Mouse (Mus musculus) stomach, postnatal 0 days (tissue): Measurements from ENCODE around the gene Celf2. TPM values are rescaled to one million over a fixed set of nuclear protein-coding genes. Genes with fewer than 3 reads are reported as not detected.

Source experiments
- ATAC-seq: fragments of 200-750 bp; cut with Nextera tagmentation; 2 replicates; pipeline ENCODE4 v1.8.0; 2017; ENCODE audit not compliant: low FRiP score, low TSS enrichment
- DNase-seq: peaks from one replicate; pipeline ENCODE4 v3.0.0-alpha.2; 2016; ENCODE audit warnings: low spot score
- H3K27ac ChIP-seq: fragments of 300-500 bp; sonication (generic); replicated peaks from 2 replicates; pipeline ENCODE4 v1.5.1; 2014; ENCODE audit warnings: mild to moderate bottlenecking, control low read depth
- H3K27me3 ChIP-seq: fragments of 300-500 bp; sonication (generic); 2 replicates; pipeline ENCODE4 v1.6.1; 2014; ENCODE audit warnings: low read length; ENCODE audit not compliant: control insufficient read depth, insufficient read depth
- H3K36me3 ChIP-seq: fragments of 300-500 bp; sonication (generic); 2 replicates; pipeline ENCODE4 v1.6.1; 2014; ENCODE audit warnings: low read length, mixed read lengths; ENCODE audit not compliant: control insufficient read depth, insufficient read depth
- H3K4me1 ChIP-seq: fragments of 300-500 bp; sonication (generic); replicated peaks from 2 replicates; pipeline ENCODE4 v1.6.1; 2014; ENCODE audit warnings: antibody characterized with exemption; ENCODE audit not compliant: control insufficient read depth, insufficient read depth
- H3K4me2 ChIP-seq: fragments of 300-500 bp; sonication (generic); replicated peaks from 2 replicates; pipeline ENCODE4 v1.6.1; 2014; ENCODE audit warnings: low read depth, mild to moderate bottlenecking, control low read depth, moderate library complexity
- H3K4me3 ChIP-seq: fragments of 300-500 bp; sonication (generic); 2 replicates; pipeline ENCODE4 v1.5.1; 2014; ENCODE audit warnings: low read depth, low read length, control low read depth
- H3K9ac ChIP-seq: fragments of 300-500 bp; sonication (generic); 2 replicates; pipeline ENCODE4 v1.6.1; 2014; ENCODE audit warnings: mild to moderate bottlenecking, low read length, control low read depth, mixed read lengths
- H3K9me3 ChIP-seq: fragments of 300-500 bp; sonication (generic); 2 replicates; pipeline ENCODE4 v1.6.1; 2016; ENCODE audit warnings: low read length; ENCODE audit not compliant: control insufficient read depth
- CTCF ChIP-seq: IDR thresholded peaks from 2 replicates; pipeline ENCODE4 v1.5.1; 2016; ENCODE audit warnings: antibody characterized with exemption, low read depth, mild to moderate bottlenecking, moderate library complexity
- EP300 ChIP-seq: optimal IDR thresholded peaks from 2 replicates; pipeline ENCODE3; 2016; ENCODE audit warnings: antibody characterized with exemption
- WGBS: fragments of 180-500 bp; shearing (Covaris S2); extraction: QIAGEN DNeasy Blood & Tissue Kit; methylation state at CpG from one replicate; pipeline ENCODE4 v1.1.7; 2014; 5-methylcytosine and 5-hydroxymethylcytosine counted together
- polyA plus RNA-seq: library from polyadenylated mRNA; unstranded; fragments of >200 nt; fragmentation: Nextera tagmentation; extraction: Ambion mirVana; gene quantifications from 2 replicates; pipeline ENCODE4 v1.2.1, GENCODE M21; 2015

The Celf2 gene
- polyA plus RNA-seq, 1 experiment from 2014 or later: 23.4 TPM

DNA sequence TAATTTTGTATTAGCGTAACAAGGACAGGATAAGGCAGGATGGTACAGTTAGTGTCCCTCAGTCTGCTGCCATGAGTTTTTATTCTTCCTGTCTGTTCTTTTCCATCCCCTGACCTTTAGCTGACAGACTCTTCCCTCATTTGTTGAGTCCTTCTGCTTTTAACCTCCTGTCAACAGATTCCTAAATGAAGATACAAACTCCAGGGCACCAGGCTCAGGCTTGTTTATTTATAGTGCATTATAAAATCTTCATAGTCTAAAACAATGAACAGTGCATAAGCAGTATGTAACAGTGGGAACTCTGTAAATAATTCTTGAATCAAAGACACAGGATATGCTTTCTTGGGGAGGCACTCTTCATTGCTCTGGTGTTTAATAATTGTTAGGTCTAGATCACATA, 131.5 kb downstream of the Celf2 start:
- Histone ChIP-seq H3K4me3 (no peak overlapping the region), H3K9me3 (no peaks in the 10 kb centered on the region), H3K27ac (no peak overlapping the region), H3K4me2 (no peak overlapping the region), H3K36me3 (no peaks in the 10 kb centered on the region), H3K9ac (no peak overlapping the region), H3K4me1 (no peaks in the 10 kb centered on the region), H3K27me3 (no peaks in the 10 kb centered on the region)
- 97% methylated on average over 1 of the region's 1 CpGs for WGBS
- no peak for DNase-seq
- TF ChIP-seq EP300 (no peak), CTCF (no peak)
- ATAC-seq: no peak

DNA sequence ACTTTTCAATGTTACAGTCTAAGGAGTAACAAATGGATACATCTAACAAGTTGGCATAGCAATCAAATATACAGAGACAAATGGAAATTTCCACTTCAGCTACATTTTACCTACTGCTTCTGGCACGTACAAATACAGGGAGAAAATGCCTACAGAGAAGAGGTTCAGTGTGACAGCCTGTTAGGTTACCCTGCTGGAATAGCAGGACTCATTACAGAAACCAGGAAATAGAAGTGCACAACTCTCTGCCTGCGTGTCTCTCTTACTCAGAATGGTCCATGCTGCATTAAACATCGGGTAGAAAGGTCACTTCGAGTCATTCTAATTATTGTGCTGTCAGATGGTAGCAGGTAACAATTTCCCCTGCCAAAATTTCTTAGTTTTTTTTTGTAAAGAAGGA, 141.6 kb downstream of the Celf2 start:
- H3K27me3 ChIP-seq: no peaks in the 10 kb centered on the region
- H3K9me3 ChIP-seq: no peaks in the 10 kb centered on the region
- H3K4me2 ChIP-seq: no peak overlapping the region
- ATAC-seq: no peak
- no peak for DNase-seq
- H3K4me1 ChIP-seq: no peaks in the 10 kb centered on the region
- WGBS: 81% methylated on average over 4 of the region's 4 CpGs
- H3K27ac ChIP-seq: no peak overlapping the region
- no peaks in the 10 kb centered on the region for H3K36me3 ChIP-seq
- H3K4me3 ChIP-seq: no peak overlapping the region
- no peak for TF ChIP-seq EP300
- no peak for TF ChIP-seq CTCF
- H3K9ac ChIP-seq: no peak overlapping the region

DNA sequence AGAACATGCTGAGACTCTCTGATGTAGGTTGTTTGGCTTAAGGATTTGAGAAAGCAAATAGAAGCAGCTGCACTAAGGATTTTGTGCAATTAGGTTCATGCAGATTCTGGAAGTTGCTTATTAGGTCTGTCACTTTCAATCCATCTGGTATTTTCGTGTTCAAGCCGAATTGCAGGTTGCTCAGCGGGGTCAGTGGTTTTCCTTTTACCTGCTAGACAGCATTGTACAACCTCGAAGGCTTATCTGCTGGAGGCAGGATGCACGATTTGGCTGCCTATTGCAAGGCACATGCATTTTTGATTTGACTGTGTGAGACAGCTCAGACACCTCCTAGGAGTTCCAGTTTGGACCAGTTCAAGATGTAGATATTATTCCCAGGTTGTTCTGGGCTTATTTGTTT, 149.8 kb downstream of the Celf2 start:
- no peaks in the 10 kb centered on the region for H3K27me3 ChIP-seq
- no peaks in the 10 kb centered on the region for H3K9me3 ChIP-seq
- 64% methylated on average over 5 of the region's 5 CpGs for WGBS
- no peak overlapping the region for H3K4me3 ChIP-seq
- TF ChIP-seq CTCF (no peak), EP300 (no peak)
- H3K27ac ChIP-seq: no peak overlapping the region
- DNase-seq (no peak), ATAC-seq (no peak)
- no peaks in the 10 kb centered on the region for H3K36me3 ChIP-seq
- no peaks in the 10 kb centered on the region for H3K4me1 ChIP-seq
- H3K4me2 ChIP-seq: no peak overlapping the region
- no peak overlapping the region for H3K9ac ChIP-seq

DNA sequence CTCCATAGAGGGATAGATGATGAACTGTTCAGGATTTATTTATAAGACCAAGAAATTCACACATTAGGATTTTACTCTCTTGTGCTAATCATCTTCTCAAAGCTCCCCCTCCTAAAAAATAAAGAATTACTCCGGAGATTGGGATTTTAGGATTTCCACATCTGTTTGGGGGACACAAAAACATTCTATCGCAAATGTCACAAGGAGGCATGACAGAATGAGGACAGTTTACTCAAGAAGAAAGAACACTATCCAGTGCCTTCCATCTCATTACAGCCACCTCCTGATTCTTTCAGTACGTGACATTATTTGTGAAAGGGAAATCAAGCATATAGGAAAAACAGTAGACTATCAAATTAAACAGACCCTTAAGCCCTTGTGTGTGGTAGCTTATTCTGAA, 150.5 kb downstream of the Celf2 start:
- no peak overlapping the region for H3K4me3 ChIP-seq
- H3K36me3 ChIP-seq: no peaks in the 10 kb centered on the region
- no peak overlapping the region for H3K4me2 ChIP-seq
- no peaks in the 10 kb centered on the region for H3K9me3 ChIP-seq
- no peak overlapping the region for H3K27ac ChIP-seq
- TF ChIP-seq EP300 (no peak), CTCF (no peak)
- H3K4me1 ChIP-seq: no peaks in the 10 kb centered on the region
- ATAC-seq: no peak
- H3K27me3 ChIP-seq: no peaks in the 10 kb centered on the region
- no peak overlapping the region for H3K9ac ChIP-seq
- 67% methylated on average over 3 of the region's 3 CpGs for WGBS
- DNase-seq: no peak

DNA sequence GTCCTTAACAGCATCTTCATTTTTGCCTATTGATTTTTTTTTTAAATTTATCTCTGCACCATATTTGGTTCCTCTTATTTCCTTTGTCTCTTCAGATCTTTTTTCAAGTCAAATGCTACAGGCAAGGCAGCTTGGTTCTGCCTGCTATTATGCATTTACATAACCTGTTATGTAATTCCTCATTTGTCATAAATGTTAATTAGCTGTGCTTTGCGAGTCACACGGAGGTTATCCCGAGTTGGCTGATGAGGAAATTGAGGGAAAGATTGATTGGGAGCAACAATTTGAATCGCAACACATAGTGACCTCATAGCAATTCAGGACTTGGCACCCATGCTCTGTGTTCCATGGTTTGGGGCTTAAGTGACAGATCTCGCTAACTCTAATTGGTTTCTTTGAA, 158.1 kb downstream of the Celf2 start:
- no peak overlapping the region for H3K4me3 ChIP-seq
- DNase-seq (no peak), ATAC-seq (no peak)
- H3K27me3 ChIP-seq: no peaks in the 10 kb centered on the region
- 84% methylated on average over 5 of the region's 5 CpGs for WGBS
- no peaks in the 10 kb centered on the region for H3K36me3 ChIP-seq
- no peaks in the 10 kb centered on the region for H3K4me1 ChIP-seq
- no peak overlapping the region for H3K4me2 ChIP-seq
- no peak for TF ChIP-seq CTCF
- H3K27ac ChIP-seq: no peak overlapping the region
- H3K9me3 ChIP-seq: no peaks in the 10 kb centered on the region
- H3K9ac ChIP-seq: no peak overlapping the region

DNA sequence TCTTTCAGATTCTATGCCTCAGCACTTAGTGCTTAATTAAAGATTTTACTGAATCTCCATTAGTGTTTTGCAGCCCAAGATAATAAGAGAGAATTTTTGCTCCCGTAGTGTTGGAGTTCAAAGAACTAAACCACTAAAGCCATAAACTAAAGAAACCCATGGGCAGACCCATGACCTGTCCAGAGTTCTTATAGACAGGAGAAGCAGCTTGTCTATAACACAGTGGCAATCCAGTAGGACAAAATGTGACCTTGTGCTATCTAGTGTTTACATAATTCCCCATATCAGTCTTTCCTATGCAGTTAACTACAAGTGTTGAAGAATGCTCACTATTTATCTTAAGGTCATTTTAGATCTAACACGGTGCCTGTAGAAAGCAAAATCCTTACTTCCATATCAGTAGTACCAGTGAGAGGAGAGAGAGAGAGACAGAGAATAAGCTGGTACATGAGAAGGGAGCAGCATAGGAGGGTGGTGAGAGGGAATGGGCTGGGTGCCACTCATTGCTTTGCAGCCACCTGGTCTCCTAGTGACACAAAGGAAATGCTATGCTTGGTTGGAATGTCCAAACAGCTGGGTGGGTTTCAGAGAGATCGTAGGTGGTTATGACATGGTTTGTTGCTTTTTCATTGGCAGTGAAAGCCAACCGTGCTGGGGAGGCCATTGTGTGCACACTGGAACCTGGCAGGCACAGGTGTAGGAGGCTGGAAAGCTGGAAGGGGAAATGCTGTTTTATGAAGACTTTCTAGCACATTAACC, 162.5 kb downstream of the Celf2 start:
- Histone ChIP-seq H3K27me3 (no peaks in the 10 kb centered on the region), H3K36me3 (no peaks in the 10 kb centered on the region), H3K4me3 (no peak overlapping the region), H3K4me1 (no peaks in the 10 kb centered on the region), H3K9me3 (no peaks in the 10 kb centered on the region), H3K4me2 (no peak overlapping the region), H3K9ac (no peak overlapping the region), H3K27ac (no peak overlapping the region)
- DNase-seq (no peak), ATAC-seq (no peak)
- 46% methylated on average over 4 of the region's 4 CpGs for WGBS
- no peak for TF ChIP-seq CTCF
- no peak for TF ChIP-seq EP300
